Mouse (Mus musculus): Measurements from ENCODE around the gene Prmt7. TPM values are rescaled to one million over a fixed set of nuclear protein-coding genes. Genes with fewer than 3 reads are reported as not detected.
A peak's percentile ranks its signal among the peaks of the same experiment; 100 is the strongest.

Gene Prmt7
- polyA plus RNA-seq, 1 experiment from 2014 or later = 10.4 TPM

- H3K36me3 ChIP-seq (replicated peaks; ENCODE audit: insufficient read depth, low read length) = peaks cover 23% of the 10 kb centered on the region
- no peak for TF ChIP-seq EP300 (IDR thresholded peaks at IDR 0.05; ENCODE audit: low read depth)
- TF ChIP-seq CTCF (IDR thresholded peaks at IDR 0.05; ENCODE audit: low read depth) = 0 out of 2 replicates have a peak, but pooled peaks have one; percentile 16
- WGBS (ENCODE audit: insufficient replicate concordance) = 56% methylated on average over 3 of the region's 3 CpGs
- H3K27me3 ChIP-seq (ENCODE audit: insufficient read depth, low read length) = no peaks in the 10 kb centered on the region
- DNase-seq = no peak
- no peak overlapping the region for H3K27ac ChIP-seq (ENCODE audit: low read depth)
- H3K9me3 ChIP-seq (ENCODE audit: low read length) = no peaks in the 10 kb centered on the region
- H3K4me3 ChIP-seq (ENCODE audit: low read depth, low read length) = no peak overlapping the region
- no peak for ATAC-seq
- no peak overlapping the region for H3K9ac ChIP-seq (replicated peaks)
- H3K4me2 ChIP-seq (ENCODE audit: low read depth, low read length) = no peak overlapping the region
- no peaks in the 10 kb centered on the region for H3K4me1 ChIP-seq (ENCODE audit: insufficient read depth)
Measured at GRCm38 (mm10) chr8:106232751-106233150, 22.0 kb downstream of the Prmt7 start.

- Histone ChIP-seq H3K27ac (ENCODE audit: low read depth) (no peak overlapping the region), H3K36me3 (replicated peaks; ENCODE audit: insufficient read depth, low read length) (peaks cover 14% of the 10 kb centered on the region), H3K27me3 (ENCODE audit: insufficient read depth, low read length) (no peaks in the 10 kb centered on the region), H3K4me1 (ENCODE audit: insufficient read depth) (no peaks in the 10 kb centered on the region), H3K9me3 (ENCODE audit: low read length) (no peaks in the 10 kb centered on the region), H3K9ac (replicated peaks) (no peak overlapping the region), H3K4me2 (ENCODE audit: low read depth, low read length) (no peak overlapping the region), H3K4me3 (ENCODE audit: low read depth, low read length) (no peak overlapping the region)
- TF ChIP-seq CTCF (IDR thresholded peaks at IDR 0.05; ENCODE audit: low read depth) (no peak), EP300 (IDR thresholded peaks at IDR 0.05; ENCODE audit: low read depth) (no peak)
- DNase-seq = no peak
- no peak for ATAC-seq
- 89% methylated on average over 17 of the region's 17 CpGs for WGBS (ENCODE audit: insufficient replicate concordance)
Measured at GRCm38 (mm10) chr8:106234567-106235261, 24.0 kb downstream of the Prmt7 start.

DNA sequence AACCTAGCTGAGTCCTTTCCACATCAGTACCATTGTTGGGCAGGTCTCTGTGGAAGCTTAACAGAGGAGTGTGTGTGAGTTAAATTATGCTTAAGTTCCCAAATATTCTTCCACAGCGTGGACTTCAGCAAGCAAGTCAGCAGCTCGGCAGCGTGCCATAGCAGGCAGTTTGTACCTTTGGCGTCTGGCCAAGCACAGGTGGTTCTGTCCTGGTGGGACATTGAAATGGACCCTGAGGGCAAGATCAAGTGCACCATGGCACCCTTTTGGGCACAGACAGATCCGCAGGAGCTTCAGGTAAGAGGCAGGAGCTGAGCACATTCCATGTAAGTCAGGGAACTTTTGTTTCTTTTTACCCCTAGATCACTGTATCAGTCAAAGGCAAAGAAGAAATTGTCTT lies 26.4 kb downstream of the Prmt7 start:
- Histone ChIP-seq H3K4me2 (ENCODE audit: low read depth, low read length) (no peak overlapping the region), H3K27ac (ENCODE audit: low read depth) (no peak overlapping the region), H3K27me3 (ENCODE audit: insufficient read depth, low read length) (no peaks in the 10 kb centered on the region), H3K4me3 (ENCODE audit: low read depth, low read length) (no peak overlapping the region), H3K9me3 (ENCODE audit: low read length) (no peaks in the 10 kb centered on the region), H3K9ac (replicated peaks) (no peak overlapping the region), H3K4me1 (ENCODE audit: insufficient read depth) (no peaks in the 10 kb centered on the region), H3K36me3 (replicated peaks; ENCODE audit: insufficient read depth, low read length) (peaks cover 26% of the 10 kb centered on the region)
- TF ChIP-seq CTCF (IDR thresholded peaks at IDR 0.05; ENCODE audit: low read depth) (no peak), EP300 (IDR thresholded peaks at IDR 0.05; ENCODE audit: low read depth) (no peak)
- no peak for ATAC-seq
- no peak for DNase-seq
- 86% methylated on average over 5 of the region's 5 CpGs for WGBS (ENCODE audit: insufficient replicate concordance)

DNA sequence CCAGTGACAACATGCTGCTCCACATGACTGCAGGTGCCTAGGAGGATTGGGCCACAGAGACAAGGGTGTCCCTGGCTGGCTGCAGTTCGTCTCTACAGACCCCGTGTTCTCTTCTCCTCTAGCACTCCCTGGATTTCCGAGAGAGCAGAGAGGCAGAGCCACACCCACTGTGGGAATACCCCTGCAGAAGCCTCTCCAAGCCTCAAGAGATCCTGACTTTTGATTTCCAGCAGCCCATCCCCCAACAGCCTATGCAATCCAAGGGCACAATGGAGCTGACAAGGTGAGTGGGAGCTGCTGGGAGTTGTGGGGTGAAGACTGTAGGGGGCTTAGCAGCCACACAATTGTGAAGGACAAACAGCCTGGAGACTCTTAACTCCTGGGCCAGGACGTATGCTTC lies 39.5 kb downstream of the Prmt7 start:
- no peak for ATAC-seq
- no peak for TF ChIP-seq CTCF (IDR thresholded peaks at IDR 0.05; ENCODE audit: low read depth)
- no peak overlapping the region for H3K9ac ChIP-seq (replicated peaks)
- no peak overlapping the region for H3K4me2 ChIP-seq (ENCODE audit: low read depth, low read length)
- peaks cover 41% of the 10 kb centered on the region for H3K36me3 ChIP-seq (replicated peaks; ENCODE audit: insufficient read depth, low read length)
- no peaks in the 10 kb centered on the region for H3K27me3 ChIP-seq (ENCODE audit: insufficient read depth, low read length)
- WGBS (ENCODE audit: insufficient replicate concordance) = 69% methylated on average over 4 of the region's 4 CpGs
- no peaks in the 10 kb centered on the region for H3K9me3 ChIP-seq (ENCODE audit: low read length)
- no peaks in the 10 kb centered on the region for H3K4me1 ChIP-seq (ENCODE audit: insufficient read depth)
- DNase-seq = no peak
- no peak overlapping the region for H3K27ac ChIP-seq (ENCODE audit: low read depth)
- no peak overlapping the region for H3K4me3 ChIP-seq (ENCODE audit: low read depth, low read length)

GRCm38 (mm10) chr8:106258169-106258568 lies 47.4 kb downstream of the Prmt7 start:
- Histone ChIP-seq H3K36me3 (replicated peaks; ENCODE audit: insufficient read depth, low read length) (peaks cover 1% of the 10 kb centered on the region; the same call in 1 of the 2 replicates), H3K4me2 (ENCODE audit: low read depth, low read length) (no peak overlapping the region), H3K4me1 (ENCODE audit: insufficient read depth) (no peaks in the 10 kb centered on the region), H3K9ac (replicated peaks) (no peak overlapping the region), H3K27me3 (ENCODE audit: insufficient read depth, low read length) (no peaks in the 10 kb centered on the region), H3K9me3 (ENCODE audit: low read length) (no peaks in the 10 kb centered on the region), H3K27ac (ENCODE audit: low read depth) (no peak overlapping the region), H3K4me3 (ENCODE audit: low read depth, low read length) (no peak overlapping the region)
- WGBS (ENCODE audit: insufficient replicate concordance) = 48% methylated on average over 1 of the region's 1 CpGs
- DNase-seq = peak; percentile 38
- ATAC-seq = no peak
- TF ChIP-seq EP300 (IDR thresholded peaks at IDR 0.05; ENCODE audit: low read depth) = no peak
- peak; percentile 55 for TF ChIP-seq CTCF (IDR thresholded peaks at IDR 0.05; ENCODE audit: low read depth)

GRCm38 (mm10) chr8:106259579-106260255 lies 49.0 kb downstream of the Prmt7 start:
- Histone ChIP-seq H3K9ac (replicated peaks) (no peak overlapping the region), H3K4me3 (ENCODE audit: low read depth, low read length) (no peak overlapping the region), H3K27ac (ENCODE audit: low read depth) (no peak overlapping the region), H3K4me1 (ENCODE audit: insufficient read depth) (no peaks in the 10 kb centered on the region), H3K9me3 (ENCODE audit: low read length) (no peaks in the 10 kb centered on the region), H3K36me3 (replicated peaks; ENCODE audit: insufficient read depth, low read length) (no peaks in the 10 kb centered on the region), H3K4me2 (ENCODE audit: low read depth, low read length) (no peak overlapping the region), H3K27me3 (ENCODE audit: insufficient read depth, low read length) (no peaks in the 10 kb centered on the region)
- 81% methylated on average over 10 of the region's 10 CpGs for WGBS (ENCODE audit: insufficient replicate concordance)
- TF ChIP-seq CTCF (IDR thresholded peaks at IDR 0.05; ENCODE audit: low read depth) = no peak
- no peak for TF ChIP-seq EP300 (IDR thresholded peaks at IDR 0.05; ENCODE audit: low read depth)
- ATAC-seq (no peak), DNase-seq (no peak)

Measured in liver, postnatal 0 days (tissue).